Mouse (Mus musculus) thymus, adult 2 months (tissue): ENCODE measurements around the gene Bsnd.

Source experiments
- CTCF ChIP-seq: fragments of 200-500 bp; IDR thresholded peaks from 2 replicates; pipeline ENCODE4 v1.5.1; 2012; ENCODE audit warnings: mild to moderate bottlenecking, control low read depth, low read length, moderate library complexity, borderline replicate concordance; ENCODE audit not compliant: control insufficient read depth, poor library complexity, insufficient read depth; ENCODE audit errors: extremely low read depth
- POLR2A ChIP-seq: fragments of 200-500 bp; IDR thresholded peaks from 2 replicates; pipeline ENCODE4 v1.6.1; 2012; ENCODE audit warnings: mild to moderate bottlenecking, low read length, control low read depth, moderate library complexity; ENCODE audit not compliant: control insufficient read depth, poor library complexity, insufficient read depth; ENCODE audit errors: extremely low read depth

DNA sequence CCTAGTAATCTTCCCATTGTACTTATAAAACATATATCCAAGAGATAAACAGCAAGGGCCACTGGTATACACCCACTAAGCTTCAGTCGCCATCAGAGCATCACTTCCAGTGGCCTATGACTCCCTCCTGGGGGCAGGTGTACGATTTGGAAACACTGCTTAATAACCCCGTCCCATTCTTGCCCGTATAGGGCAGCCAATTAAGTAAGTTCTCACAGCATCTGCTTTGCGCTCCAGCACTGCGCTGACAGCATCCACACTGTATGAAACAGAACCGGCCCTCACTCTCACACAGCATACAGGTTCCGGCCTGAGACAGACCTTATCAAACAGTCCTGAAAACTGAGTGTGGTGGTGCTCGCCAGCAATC is 38.0 kb upstream of the Bsnd start:
- TF ChIP-seq CTCF (no peak), POLR2A (no peak)
